Mouse (Mus musculus) forebrain, embryonic 14.5 days (tissue): Measurements from ENCODE around the gene Olfr1416. TPM values are rescaled to one million over a fixed set of nuclear protein-coding genes. Genes with fewer than 3 reads are reported as not detected.

Source experiments
- ATAC-seq: fragments of 200-750 bp; cut with Nextera tagmentation; 2 replicates; pipeline ENCODE4 v1.8.0; 2017; ENCODE audit warnings: mild to moderate bottlenecking, moderate library complexity
- DNase-seq: peaks from one replicate; pipeline ENCODE4 v3.0.0-alpha.2; 2015; ENCODE audit warnings: low spot score
- H3K27ac ChIP-seq: fragments of 300-500 bp; sonication (generic); 2 replicates; pipeline ENCODE4 v1.5.1; 2014; ENCODE audit warnings: low read depth, mild to moderate bottlenecking, control low read depth, low read length, moderate library complexity
- H3K27me3 ChIP-seq: fragments of 300-500 bp; sonication (generic); replicated peaks from 2 replicates; pipeline ENCODE4 v1.6.1; 2014; ENCODE audit warnings: low read length, control low read depth, mixed read lengths; ENCODE audit not compliant: control insufficient read depth, insufficient read depth
- H3K36me3 ChIP-seq: fragments of 300-500 bp; sonication (generic); 2 replicates; pipeline ENCODE4 v1.6.1; 2014; ENCODE audit warnings: low read length, control low read depth; ENCODE audit not compliant: control insufficient read depth, insufficient read depth
- H3K4me1 ChIP-seq: fragments of 300-500 bp; sonication (generic); 2 replicates; pipeline ENCODE4 v1.6.1; 2014; ENCODE audit warnings: antibody characterized with exemption, low read length, control low read depth; ENCODE audit not compliant: control insufficient read depth, insufficient read depth
- H3K4me2 ChIP-seq: fragments of 300-500 bp; sonication (generic); 2 replicates; pipeline ENCODE4 v1.6.1; 2014; ENCODE audit warnings: mild to moderate bottlenecking, control low read depth, low read length
- H3K4me3 ChIP-seq: fragments of 300-500 bp; sonication (generic); 2 replicates; pipeline ENCODE4 v1.5.1; 2014; ENCODE audit warnings: low read depth, low read length, control low read depth
- H3K9ac ChIP-seq: fragments of 300-500 bp; sonication (generic); 2 replicates; pipeline ENCODE4 v1.6.1; 2014; ENCODE audit warnings: mild to moderate bottlenecking, low read length, control low read depth, moderate library complexity
- H3K9me3 ChIP-seq: fragments of 300-500 bp; sonication (generic); replicated peaks from 2 replicates; pipeline ENCODE4 v1.6.1; 2016; ENCODE audit warnings: low read length, control low read depth, mixed read lengths; ENCODE audit not compliant: control insufficient read depth
- WGBS: fragments of 180-500 bp; shearing (Covaris S2); extraction: QIAGEN DNeasy Blood & Tissue Kit; methylation state at CpG from one replicate; pipeline ENCODE4 v1.1.7; 2014; 5-methylcytosine and 5-hydroxymethylcytosine counted together
- microRNA-seq: library from miRNA; unstranded; fragments of <30 nt; microRNA quantifications from one replicate; pipeline ENCODE4, GENCODE M21; 2016
- polyA plus RNA-seq: library from polyadenylated mRNA; unstranded; fragments of >200 nt; fragmentation: Nextera tagmentation; extraction: Ambion mirVana; gene quantifications from 2 replicates; pipeline ENCODE4 v1.2.1, GENCODE M21; 2014

The Olfr1416 gene
- polyA plus RNA-seq, 1 experiment from 2014 or later, result not detected

DNA sequence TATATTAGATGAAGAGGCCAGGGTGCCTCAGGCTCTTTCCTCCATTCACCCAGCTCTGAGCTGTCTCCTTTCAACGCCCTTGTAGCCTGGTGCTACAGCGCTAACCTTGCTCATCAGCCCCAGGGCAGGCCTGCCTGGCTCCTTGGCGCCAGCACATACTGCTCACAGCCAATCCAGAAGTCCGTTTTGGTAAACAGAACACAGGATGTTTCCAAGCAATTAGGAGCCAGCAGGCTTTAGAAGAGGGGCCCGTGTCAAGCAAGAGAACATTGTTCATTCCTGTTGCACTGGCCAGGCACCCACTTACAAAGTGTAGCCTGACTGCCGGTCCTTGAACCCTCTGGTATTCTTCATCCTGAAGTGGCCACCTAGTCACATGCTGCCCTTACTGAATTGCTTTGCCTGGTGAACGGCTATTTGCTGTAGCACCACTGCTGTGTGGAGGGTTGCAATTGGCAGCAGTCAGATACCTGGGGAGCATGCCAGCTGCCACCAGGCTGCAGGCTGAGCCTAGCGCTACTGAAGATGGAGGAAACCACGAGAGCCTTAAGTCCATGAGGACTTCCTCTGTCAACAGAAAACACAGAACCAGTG lies 47.1 kb downstream of the Olfr1416 start:
- Histone ChIP-seq H3K27me3 (no peaks in the 10 kb centered on the region), H3K36me3 (peaks cover 35% of the 10 kb centered on the region), H3K27ac (peak overlapping the region; percentile 15; the same call in 1 of the 2 replicates), H3K4me3 (no peak overlapping the region), H3K9me3 (no peaks in the 10 kb centered on the region), H3K4me1 (peaks cover 20% of the 10 kb centered on the region; the same call in 1 of the 2 replicates), H3K4me2 (no peak overlapping the region), H3K9ac (no peak overlapping the region)
- ATAC-seq (peak; percentile 76), DNase-seq (peak; percentile 68)
- WGBS, result 19% methylated on average over 9 of the region's 9 CpGs

DNA sequence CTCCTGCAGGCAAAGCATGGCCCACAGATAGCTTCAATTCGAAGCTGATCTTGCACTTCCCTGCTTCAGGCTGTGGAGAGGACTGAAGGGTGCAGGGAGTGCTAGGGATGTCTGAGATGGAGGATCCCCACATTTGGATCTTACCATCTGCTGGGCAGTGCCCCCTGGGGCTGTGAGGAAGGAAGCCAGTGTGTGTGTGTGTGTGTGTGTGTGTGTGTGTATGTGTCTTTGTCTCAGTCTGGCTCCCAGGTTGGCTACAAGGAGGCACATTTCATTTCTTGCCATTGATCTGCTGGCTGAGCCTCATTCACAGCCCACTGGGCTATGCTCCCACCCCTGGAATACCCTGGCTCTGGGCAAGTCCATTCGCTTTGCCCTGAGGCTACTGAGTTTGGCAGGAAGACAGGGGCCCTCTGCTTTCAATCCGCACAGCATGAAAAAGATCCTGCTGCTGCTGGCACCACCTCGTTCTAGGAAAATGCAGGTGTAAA lies 48.0 kb downstream of the Olfr1416 start:
- no peaks in the 10 kb centered on the region for H3K27me3 ChIP-seq
- WGBS, result 30% methylated on average over 4 of the region's 4 CpGs
- ATAC-seq (peak; percentile 79), DNase-seq (peak; percentile 70)
- H3K4me3 ChIP-seq, result no peak overlapping the region
- peaks cover 23% of the 10 kb centered on the region; the same call in 1 of the 2 replicates for H3K4me1 ChIP-seq
- H3K4me2 ChIP-seq, result no peak overlapping the region
- H3K9ac ChIP-seq, result no peak overlapping the region
- H3K27ac ChIP-seq, result peak overlapping the region; percentile 44; the same call in 1 of the 2 replicates
- peaks cover 26% of the 10 kb centered on the region for H3K36me3 ChIP-seq
- H3K9me3 ChIP-seq, result no peaks in the 10 kb centered on the region

GRCm38 (mm10) chr1:92434986-92435385 lies 49.9 kb downstream of the Olfr1416 start:
- Histone ChIP-seq H3K4me1 (peaks cover 26% of the 10 kb centered on the region; the same call in 1 of the 2 replicates), H3K4me2 (no peak overlapping the region), H3K4me3 (no peak overlapping the region), H3K27ac (no peak overlapping the region), H3K36me3 (peaks cover 11% of the 10 kb centered on the region), H3K9me3 (no peaks in the 10 kb centered on the region), H3K27me3 (no peaks in the 10 kb centered on the region), H3K9ac (no peak overlapping the region)
- 95% methylated on average over 1 of the region's 1 CpGs for WGBS
- DNase-seq (no peak), ATAC-seq (no peak)

DNA sequence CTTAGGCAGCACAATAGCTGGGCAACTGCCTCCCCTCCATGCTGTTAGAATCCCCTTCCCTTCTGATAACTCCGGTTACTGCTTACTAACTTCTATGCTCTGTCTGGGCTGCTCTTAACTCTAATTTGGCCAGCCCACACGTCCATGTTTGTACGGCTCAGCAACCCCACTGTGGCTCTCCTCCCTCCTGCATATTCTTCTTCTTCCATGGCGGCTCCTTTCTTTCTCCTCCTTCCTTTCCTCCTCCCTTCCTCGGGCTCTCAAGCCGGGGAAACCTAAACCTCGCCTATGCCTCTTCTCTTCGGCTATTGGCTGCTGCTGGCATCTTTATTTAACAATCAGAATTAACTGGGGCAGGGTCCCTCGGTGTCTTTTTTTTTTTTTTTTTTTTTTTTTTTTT lies 52.1 kb downstream of the Olfr1416 start:
- H3K27ac ChIP-seq, result no peak overlapping the region
- DNase-seq, result no peak
- H3K9ac ChIP-seq, result no peak overlapping the region
- ATAC-seq, result no peak
- peaks cover 19% of the 10 kb centered on the region; the same call in 1 of the 2 replicates for H3K4me1 ChIP-seq
- no peak overlapping the region for H3K4me2 ChIP-seq
- no peaks in the 10 kb centered on the region for H3K27me3 ChIP-seq
- H3K9me3 ChIP-seq, result no peaks in the 10 kb centered on the region
- whole genome bisulfite sequencing, result 78% methylated on average over 9 of the region's 9 CpGs
- no peaks in the 10 kb centered on the region for H3K36me3 ChIP-seq
- no peak overlapping the region for H3K4me3 ChIP-seq

DNA sequence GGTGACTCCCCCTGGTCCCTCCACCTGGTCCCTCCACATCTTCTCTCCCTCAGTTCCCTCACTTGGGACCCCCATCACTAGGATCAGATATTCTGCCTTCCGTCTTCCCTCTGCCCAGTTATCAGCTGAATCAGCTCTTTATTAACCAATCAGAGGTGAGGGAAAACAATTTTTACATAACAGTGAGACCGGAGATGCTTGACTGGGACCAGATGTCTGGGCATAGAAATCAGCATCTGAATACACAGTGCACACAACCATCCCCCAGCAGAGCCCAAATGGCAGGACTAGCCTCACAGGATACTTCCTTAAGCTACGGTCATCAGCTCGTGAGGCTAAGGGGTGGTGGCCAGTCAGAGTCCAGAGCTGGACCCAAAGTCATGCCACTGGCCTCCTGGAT lies 52.8 kb downstream of the Olfr1416 start:
- no peaks in the 10 kb centered on the region for H3K36me3 ChIP-seq
- H3K27me3 ChIP-seq, result no peaks in the 10 kb centered on the region
- 57% methylated on average over 4 of the region's 4 CpGs for WGBS
- H3K9me3 ChIP-seq, result no peaks in the 10 kb centered on the region
- peaks cover 12% of the 10 kb centered on the region; the same call in 1 of the 2 replicates for H3K4me1 ChIP-seq
- H3K4me3 ChIP-seq, result no peak overlapping the region
- H3K27ac ChIP-seq, result no peak overlapping the region
- no peak overlapping the region for H3K4me2 ChIP-seq
- no peak overlapping the region for H3K9ac ChIP-seq
- ATAC-seq (0 out of 2 replicates have a peak, but pooled peaks have one; percentile 45), DNase-seq (peak; percentile 39)

GRCm38 (mm10) chr1:92431420-92431819 lies 53.5 kb downstream of the Olfr1416 start:
- no peaks in the 10 kb centered on the region for H3K36me3 ChIP-seq
- no peaks in the 10 kb centered on the region for H3K27me3 ChIP-seq
- H3K4me2 ChIP-seq, result no peak overlapping the region
- WGBS, result 81% methylated on average over 3 of the region's 3 CpGs
- no peak overlapping the region for H3K27ac ChIP-seq
- DNase-seq (no peak), ATAC-seq (no peak)
- H3K4me1 ChIP-seq, result peaks cover 6% of the 10 kb centered on the region; the same call in 1 of the 2 replicates
- H3K4me3 ChIP-seq, result no peak overlapping the region
- no peaks in the 10 kb centered on the region for H3K9me3 ChIP-seq
- H3K9ac ChIP-seq, result no peak overlapping the region

- H3K27me3 ChIP-seq, result no peaks in the 10 kb centered on the region
- H3K27ac ChIP-seq, result no peak overlapping the region
- H3K36me3 ChIP-seq, result no peaks in the 10 kb centered on the region
- no peak overlapping the region for H3K4me3 ChIP-seq
- 85% methylated on average over 1 of the region's 1 CpGs for whole genome bisulfite sequencing
- H3K4me2 ChIP-seq, result no peak overlapping the region
- H3K9ac ChIP-seq, result no peak overlapping the region
- DNase-seq (no peak), ATAC-seq (no peak)
- H3K4me1 ChIP-seq, result peaks cover 6% of the 10 kb centered on the region; the same call in 1 of the 2 replicates
- H3K9me3 ChIP-seq, result no peaks in the 10 kb centered on the region
These were observed 53.9 kb downstream of the Olfr1416 start for GRCm38 (mm10) chr1:92430991-92431390.

Small RNA genes lying within 50 kb of the gene (microRNA-seq; reads per million reads assigned to microRNA genes)
- 4.2 reads per million, percentile 23 among the genes with 10 or more reads in this experiment for gene Mir6900

Other genes starting within 250 kb of the Olfr1416 start
- 304 and 311 TPM in 2 replicates for gene Ndufa10, start 11.3 kb downstream of the Olfr1416 start, polyA plus RNA-seq
- not detected in 2 replicates for gene Olfr1415, start 11.0 kb upstream of the Olfr1416 start, polyA plus RNA-seq
- not detected in 2 replicates for gene Olfr1414, start 33.5 kb upstream of the Olfr1416 start, polyA plus RNA-seq
- not detected in 2 replicates for gene Olfr1413, start 86.2 kb upstream of the Olfr1416 start, polyA plus RNA-seq
- not detected in 2 replicates for gene Olfr1412, start 100.7 kb upstream of the Olfr1416 start, polyA plus RNA-seq
- gene Olfr1411, start 109.3 kb upstream of the Olfr1416 start, polyA plus RNA-seq, result not detected in 2 replicates
- not detected in 2 replicates for gene Olfr1410, start 120.7 kb upstream of the Olfr1416 start, polyA plus RNA-seq
- not detected in 2 replicates for gene Olfr12, start 132.7 kb upstream of the Olfr1416 start, polyA plus RNA-seq
- gene Cops9, start 156.9 kb upstream of the Olfr1416 start, polyA plus RNA-seq, result 509 and 677 TPM in 2 replicates
- 0.11 TPM in 1 of 2 replicates, not detected in the other for gene Otos, start 163.7 kb upstream of the Olfr1416 start, polyA plus RNA-seq